Mouse (Mus musculus) left cerebral cortex, adult 8-10 months (tissue): ENCODE data around the gene Mindy1. TPM values are rescaled to one million over a fixed set of nuclear protein-coding genes. Genes with fewer than 3 reads are reported as not detected.

ENCODE experiments used
- DNase-seq, 2 experiments: peaks; one replicate each; pipeline ENCODE4 v3.0.0; 2022; ENCODE audit warnings: low spot score in 2 of 2
- total RNA-seq, 4 experiments: library from RNA; stranded (reverse); gene quantifications; 2 replicates each; pipeline ENCODE4 v1.2.4; 2022

Mindy1 gene
- total RNA-seq = 10 to 100 TPM; 20.7 to 24.3 (median 22.4) TPM

- DNase-seq = peak; percentile 98
Measured at GRCm38 (mm10) chr3:95281216-95282126, at the start of gene Mindy1, which contains the start of gene Prune1. Mindy1 (plus strand) TSS chr3:95281345. Prune1 (minus strand) TSS chr3:95282076.

- DNase-seq = no peak
Measured at GRCm38 (mm10) chr3:95232771-95233170, 48.4 kb upstream of the Mindy1 start.

GRCm38 (mm10) chr3:95233303-95233980 lies 47.7 kb upstream of the Mindy1 start:
- DNase-seq = no peak

DNA sequence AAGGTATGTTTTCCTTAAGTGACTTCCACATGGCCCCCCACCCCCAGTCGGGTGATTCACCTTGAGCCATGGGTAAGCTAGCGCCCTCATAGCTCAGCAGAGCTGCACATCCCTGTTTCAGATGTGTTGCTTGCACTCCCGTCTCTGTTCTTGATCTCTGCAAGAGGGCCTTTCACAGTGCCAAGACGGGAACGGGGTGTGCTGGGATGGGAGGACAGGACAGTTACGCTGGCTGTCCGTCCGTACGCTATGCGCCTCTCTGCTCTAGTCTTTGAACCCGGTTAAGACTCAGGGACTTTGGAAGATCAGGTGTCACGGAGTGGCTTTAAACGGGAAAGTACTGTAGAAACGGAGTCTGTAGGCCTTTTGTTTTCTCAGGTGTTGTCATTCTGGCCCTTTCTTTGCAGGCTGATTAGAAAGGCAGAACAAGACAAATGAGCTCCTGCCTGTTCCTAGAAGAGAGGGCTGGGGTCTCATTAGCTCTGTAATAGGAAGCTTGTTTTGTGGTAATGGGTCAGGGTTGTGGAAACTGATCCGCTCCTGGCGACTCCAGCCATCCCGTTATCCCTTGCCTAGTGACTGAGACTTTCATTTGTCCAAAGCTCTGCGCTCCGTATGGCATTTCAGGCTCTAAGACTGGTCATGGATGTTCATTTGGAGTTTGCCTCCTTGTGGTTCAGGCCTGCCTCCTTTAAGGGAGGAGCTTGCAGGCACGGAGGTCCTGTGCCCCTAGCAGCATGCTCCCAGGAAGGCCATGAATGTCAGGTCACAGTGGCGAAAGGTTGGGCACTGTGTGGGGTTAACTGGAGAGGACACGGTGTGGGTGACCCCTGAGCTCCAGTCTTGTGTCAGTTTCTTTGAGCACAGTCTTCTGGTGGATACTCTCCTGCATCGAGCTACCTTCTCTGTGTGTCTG lies 45.5 kb upstream of the Mindy1 start:
- no peak for DNase-seq

DNA sequence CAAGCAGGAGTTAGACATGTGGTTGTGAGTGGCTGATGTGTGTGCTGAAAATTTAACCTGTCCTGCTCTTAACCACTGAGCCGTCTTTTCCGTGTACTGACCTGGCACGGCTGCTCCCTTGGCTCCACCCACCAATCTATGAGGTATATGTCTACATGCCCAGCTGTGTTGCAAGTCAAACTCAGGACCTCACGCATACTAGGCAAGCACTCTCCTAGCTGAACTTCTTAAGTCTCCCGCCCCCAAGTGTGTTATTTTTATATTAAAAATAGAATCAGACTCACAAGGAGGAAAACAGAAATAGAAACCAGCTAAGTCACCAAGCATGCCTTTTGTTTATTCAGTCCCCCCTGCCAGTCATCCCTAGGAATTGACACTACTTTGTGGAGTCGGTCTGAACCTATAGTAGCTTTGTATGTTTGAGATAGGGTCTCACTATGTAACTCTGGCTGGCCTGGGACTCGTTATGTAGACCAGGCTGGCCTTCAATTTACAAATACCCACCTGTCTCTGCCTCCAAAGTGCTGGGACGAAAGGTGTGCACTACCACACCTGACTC lies 43.5 kb upstream of the Mindy1 start:
- DNase-seq = no peak

GRCm38 (mm10) chr3:95239022-95239421 lies 42.1 kb upstream of the Mindy1 start:
- no peak for DNase-seq

DNA sequence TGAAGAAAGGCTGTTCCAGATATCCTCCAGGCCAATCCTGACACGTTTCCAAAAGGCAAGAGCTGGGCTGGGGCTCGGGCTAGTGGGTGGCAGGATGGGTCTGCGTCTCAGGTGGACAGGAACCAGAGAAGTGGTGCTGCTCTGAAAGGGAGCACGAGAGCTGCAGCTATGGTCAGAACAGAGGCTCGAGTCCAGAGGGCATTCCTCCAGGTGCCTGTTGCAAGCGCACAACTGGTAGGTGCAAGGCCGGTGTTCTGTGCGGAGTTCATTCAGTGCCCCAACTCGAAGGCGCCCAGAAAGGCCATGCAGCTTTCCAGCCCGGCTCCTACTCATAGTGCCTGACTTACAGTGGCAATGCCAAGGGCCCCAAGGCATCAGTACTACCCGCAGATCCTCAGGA lies 41.2 kb upstream of the Mindy1 start:
- DNase-seq = no peak

GRCm38 (mm10) chr3:95240900-95241299 lies 40.2 kb upstream of the Mindy1 start:
- DNase-seq = no peak

- no peak for DNase-seq
Measured at GRCm38 (mm10) chr3:95241498-95241897, 39.6 kb upstream of the Mindy1 start, which contains the start of gene Gm128. Gm128 (minus strand) TSS chr3:95241598.

GRCm38 (mm10) chr3:95243086-95243485 lies 38.1 kb upstream of the Mindy1 start:
- DNase-seq = no peak

GRCm38 (mm10) chr3:95246465-95247231 lies 34.5 kb upstream of the Mindy1 start:
- peak in 1 of 2 experiments; percentile 71 for DNase-seq

GRCm38 (mm10) chr3:95247660-95248336 lies 33.3 kb upstream of the Mindy1 start:
- no peak for DNase-seq

GRCm38 (mm10) chr3:95250361-95250760 lies 30.8 kb upstream of the Mindy1 start:
- DNase-seq = no peak

- DNase-seq = no peak
Measured at GRCm38 (mm10) chr3:95250783-95251424, 30.2 kb upstream of the Mindy1 start, which contains the start of gene Bnipl. Bnipl (minus strand) TSS chr3:95251193.

- no peak for DNase-seq
Measured at GRCm38 (mm10) chr3:95256931-95257330, 24.2 kb upstream of the Mindy1 start.

- DNase-seq = no peak
Measured at GRCm38 (mm10) chr3:95261975-95262374, 19.2 kb upstream of the Mindy1 start.

GRCm38 (mm10) chr3:95263089-95263739 lies 17.9 kb upstream of the Mindy1 start:
- DNase-seq = peak in 1 of 2 experiments; percentile 30

DNA sequence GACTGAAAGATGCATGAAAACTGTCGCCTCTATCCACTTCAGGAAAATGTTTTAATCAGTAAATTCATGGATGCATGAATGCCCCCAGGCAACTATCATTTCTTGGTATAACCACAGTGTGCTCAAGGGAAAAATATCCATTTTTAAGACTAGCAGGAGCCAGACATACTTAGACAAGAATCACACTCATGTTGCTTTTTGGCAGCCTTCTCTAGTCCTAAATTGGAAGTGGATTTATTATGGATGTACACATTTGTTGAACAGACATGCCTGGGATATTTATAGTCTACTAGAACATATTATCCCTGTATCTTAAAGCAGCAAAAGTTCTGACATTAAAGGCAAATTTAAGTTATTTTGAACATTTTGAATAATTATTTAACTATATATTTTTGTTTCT lies 16.4 kb upstream of the Mindy1 start:
- DNase-seq = no peak
